Mouse (Mus musculus): ENCODE results near the gene Txndc2.

DNA sequence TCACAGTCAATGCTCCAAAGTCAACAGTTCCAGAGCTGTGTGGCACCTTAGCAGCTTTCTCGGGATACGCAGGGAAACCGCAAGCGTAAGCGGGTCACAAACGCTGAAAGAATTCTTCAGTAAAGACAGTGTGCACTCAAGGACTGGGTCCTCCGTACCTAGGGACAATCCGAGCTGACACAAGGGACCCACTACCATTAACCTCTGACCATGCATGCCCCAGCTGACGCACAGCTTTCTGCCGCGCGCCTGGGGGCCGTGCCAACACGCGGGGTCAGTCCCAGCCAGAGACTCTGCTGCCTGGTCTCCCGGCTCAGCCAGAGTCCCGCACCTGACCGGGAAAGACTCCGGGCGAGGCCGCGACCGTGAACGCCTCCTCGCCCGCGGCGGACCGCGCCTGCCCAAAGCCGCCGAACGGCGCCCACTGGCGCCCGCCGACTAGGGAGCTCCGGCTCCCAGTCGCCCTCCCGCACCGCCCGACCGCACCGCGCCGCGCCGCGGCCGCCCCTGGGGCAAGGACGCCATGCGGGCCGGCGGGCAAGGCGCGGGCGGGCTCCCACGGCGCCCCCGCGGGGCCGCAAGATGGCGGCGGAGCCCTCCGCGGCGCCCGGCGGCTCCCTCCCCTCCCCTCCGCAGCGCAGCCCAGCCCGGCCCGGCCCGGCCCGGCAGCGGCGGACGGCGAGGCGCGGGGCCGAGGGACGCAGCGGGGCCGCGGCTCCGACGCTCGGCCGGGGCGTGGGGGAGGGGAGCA lies 29.4 kb downstream of the Txndc2 start:
- TF ChIP-seq CTCF (IDR thresholded peaks at IDR 0.05; ENCODE audit: borderline replicate concordance, insufficient read depth, low read length) (no peak), POLR2A (IDR thresholded peaks at IDR 0.05; ENCODE audit: low read depth, low read length) (no peak)
